ENCODE assay signal across 9 mouse cellular contexts in genomic region chr2:19759169-19759568, GRCm38 (mm10).
DNase-seq lines count a peak whose midpoint lies in the region; ATAC-seq and TF ChIP-seq lines count a peak whose summit lies in the region.
"Had no signal": no experiment of that assay in that cellular context is flagged by ENCODE, and none has a peak within 500 bp of the region (broad histone marks: within the 10 kb centered on the region; RNA-seq: fewer than 3 reads in every experiment).

No protein-coding gene starts in this region.

- DNase-seq in cerebellum, postnatal 10 days = peak; percentile 38 to 39
- DNase-seq in cerebellum, postnatal 4 days (ENCODE audit: low spot score in 2 of 2) = no peak
- DNase-seq in left cerebral cortex, adult 2 months (ENCODE audit: extremely low spot score in 1 of 2, low spot score in 2 of 2) = peak; percentile 13 to 15
- DNase-seq in left cerebral cortex, postnatal 10 days (ENCODE audit: extremely low spot score in 1 of 2, low spot score in 2 of 2) = no peak
- DNase-seq in Patski (ENCODE audit: low read depth, low spot score) = no peak
- DNase-seq in liver, embryonic 14.5 days (ENCODE audit: low read depth in 3 of 3, low spot score in 3 of 3) = no peak
- no peak for DNase-seq in natural killer cell, adult 2 months (ENCODE audit: low spot score in 2 of 2)
- no peak for DNase-seq in Muller cell, postnatal 12 days (ENCODE audit: inconsistent ontology term)

- peaks cover 30% of the 10 kb centered on the region for H3K27me3 ChIP-seq in Patski
- H3K27me3 ChIP-seq in liver, embryonic 14.5 days (ENCODE audit: control insufficient read depth, insufficient read depth, low read length) = no peaks in the 10 kb centered on the region
- H3K27me3 ChIP-seq: neural tube, embryonic 12.5 days had no signal

- H3K36me3 ChIP-seq in liver, embryonic 14.5 days (replicated peaks; ENCODE audit: control insufficient read depth, insufficient read depth, low read depth) = no peaks in the 10 kb centered on the region
- H3K36me3 ChIP-seq: neural tube, embryonic 12.5 days had no signal

- no peak overlapping the region for H3K4me3 ChIP-seq in left cerebral cortex, adult 2 months
- H3K4me3 ChIP-seq in liver, embryonic 14.5 days (ENCODE audit: insufficient read depth in 1 of 2, low read depth in 2 of 2, low read length in 2 of 2) = no peak overlapping the region
- H3K4me3 ChIP-seq: neural tube, embryonic 12.5 days had no signal

- no peak overlapping the region for H3K9ac ChIP-seq in liver, embryonic 14.5 days (replicated peaks)
- H3K9ac ChIP-seq: neural tube, embryonic 12.5 days had no signal

- WGBS in liver, embryonic 14.5 days (ENCODE audit: insufficient replicate concordance) = 18% methylated on average over 2 of the region's 2 CpGs

- H3K4me2 ChIP-seq in liver, embryonic 14.5 days (ENCODE audit: low read depth) = no peak overlapping the region
- H3K4me2 ChIP-seq: neural tube, embryonic 12.5 days had no signal

- TF ChIP-seq CTCF in left cerebral cortex, adult 2 months (IDR thresholded peaks at IDR 0.05) = peak; percentile 41
- peak; percentile 41 for TF ChIP-seq CTCF in Patski (IDR thresholded peaks at IDR 0.05)
- peak; percentile 23; the same call in 1 of the 2 replicates for TF ChIP-seq CTCF in liver, embryonic 14.5 days (IDR thresholded peaks at IDR 0.05; ENCODE audit: low read depth)

- no peak for ATAC-seq in Patski
- ATAC-seq in liver, embryonic 14.5 days (ENCODE audit: insufficient read depth) = peak; percentile 28; the same call in 1 of the 2 replicates

- intact Hi-C loops in left cerebral cortex, adult 2 months (cut with DNase I) = loop anchor here (5.0 kb wide), 1 partner anchor 148 kb away; the partner anchor contains the start of gene Etl4
- intact Hi-C loops in left cerebral cortex, postnatal 10 days (cut with DNase I) = loop anchor here (5.0 kb wide), 1 partner anchor 143 kb away; no protein-coding TSS in a partner anchor

- no peak for TF ChIP-seq EP300 in liver, embryonic 14.5 days (IDR thresholded peaks at IDR 0.05; ENCODE audit: low read depth)

- H3K9me3 ChIP-seq in liver, embryonic 14.5 days (ENCODE audit: control insufficient read depth, low read length) = no peaks in the 10 kb centered on the region

- no peaks in the 10 kb centered on the region for H3K4me1 ChIP-seq in liver, embryonic 14.5 days (replicated peaks; ENCODE audit: control insufficient read depth in 2 of 2, insufficient read depth in 2 of 2, low read length in 1 of 2)
- H3K4me1 ChIP-seq: neural tube, embryonic 12.5 days had no signal

- H3K27ac ChIP-seq in left cerebral cortex, adult 2 months = no peak overlapping the region
- H3K27ac ChIP-seq in liver, embryonic 14.5 days = no peak overlapping the region
- H3K27ac ChIP-seq: neural tube, embryonic 12.5 days had no signal

- POLR2A ChIA-PET in Patski (lab: Charles Lee) = no interaction called here

- CTCF ChIA-PET in Patski (lab: Charles Lee) = interaction anchor here (1.1 to 1.4 kb wide), 5 partner anchors 14 to 173 kb away, joined by 3 to 4 read pairs (median 3); partner anchors contain the start of gene Etl4

- in situ Hi-C loops in Patski (cut with MboI; ENCODE audit: low pct_unique_long_range_greater_than_20kb) = loop anchor here (10.0 kb wide), 1 partner anchor 146 kb away; the partner anchor contains the start of gene Etl4

Comparison
In these comparisons a context has a peak if more than half of its experiments do, and no peak if none do; other contexts are left out.
1. DNase-seq: peak in cerebellum, postnatal 10 days (2 of 2) and left cerebral cortex, adult 2 months (2 of 2); none in cerebellum, postnatal 4 days (0 of 2), left cerebral cortex, postnatal 10 days (0 of 2), Patski (single experiment), liver, embryonic 14.5 days (0 of 3), natural killer cell, adult 2 months (0 of 2) and Muller cell, postnatal 12 days (single experiment).
2. Peak in every context shown above with its lines, with median percentiles within 50 percentile points of each other: CTCF ChIP-seq.